Mouse (Mus musculus): ENCODE measurements around the gene Eps8l2.

The Eps8l2 gene

GRCm38 (mm10) chr7:141411667-141412066, 73.0 kb downstream of the Eps8l2 start:
- DNase-seq (ENCODE audit: low spot score), result no peak

All from left cerebral cortex, adult 11 months (tissue).